Mouse (Mus musculus) brain, embryonic 14.5 days (tissue): ENCODE measurements around the gene Pgs1. TPM values are rescaled to one million over a fixed set of nuclear protein-coding genes. Genes with fewer than 3 reads are reported as not detected.

ENCODE experiments used
- DNase-seq: peaks from one replicate; pipeline ENCODE4 v3.0.0-alpha.2; 2011; ENCODE audit warnings: low read depth
- CTCF ChIP-seq: fragments of 200-500 bp; IDR thresholded peaks from 2 replicates; pipeline ENCODE4 v1.5.1; 2012; ENCODE audit warnings: inconsistent platforms, mild to moderate bottlenecking, moderate library complexity, borderline replicate concordance; ENCODE audit not compliant: insufficient read depth, insufficient read length; ENCODE audit errors: extremely low read depth
- POLR2A ChIP-seq: fragments of 200-500 bp; IDR thresholded peaks from 2 replicates; pipeline ENCODE4 v1.6.1; 2012; ENCODE audit warnings: mild to moderate bottlenecking, inconsistent platforms, borderline replicate concordance; ENCODE audit not compliant: poor library complexity, insufficient read depth, insufficient read length, severe bottlenecking; ENCODE audit errors: extremely low read depth
- polyA plus RNA-seq: library from polyadenylated mRNA; depleted of rRNA; stranded (reverse); fragments of >200 nt; gene quantifications from 2 replicates; pipeline ENCODE4 v1.2.3, GENCODE M21; 2012

Gene Pgs1
- polyA plus RNA-seq, 1 experiment, result 48.5 TPM

- TF ChIP-seq POLR2A (no peak), CTCF (no peak)
- no peak for DNase-seq
Measured at GRCm38 (mm10) chr11:117952174-117952933, 33.7 kb upstream of the Pgs1 start.

- no peak for TF ChIP-seq POLR2A
- TF ChIP-seq CTCF, result no peak
- no peak for DNase-seq
Measured at GRCm38 (mm10) chr11:117954094-117954493, 32.0 kb upstream of the Pgs1 start.

GRCm38 (mm10) chr11:117954819-117955218 lies 31.3 kb upstream of the Pgs1 start:
- no peak for TF ChIP-seq POLR2A
- no peak for TF ChIP-seq CTCF
- DNase-seq, result no peak

GRCm38 (mm10) chr11:117955621-117956020 lies 30.5 kb upstream of the Pgs1 start:
- no peak for TF ChIP-seq CTCF
- no peak for TF ChIP-seq POLR2A
- no peak for DNase-seq

- no peak for TF ChIP-seq POLR2A
- TF ChIP-seq CTCF, result no peak
- no peak for DNase-seq
Measured at GRCm38 (mm10) chr11:117958197-117958596, 27.9 kb upstream of the Pgs1 start.

GRCm38 (mm10) chr11:117959166-117959565 lies 26.9 kb upstream of the Pgs1 start:
- DNase-seq, result no peak
- no peak for TF ChIP-seq CTCF
- no peak for TF ChIP-seq POLR2A

GRCm38 (mm10) chr11:117959741-117960381 lies 26.2 kb upstream of the Pgs1 start:
- no peak for DNase-seq
- TF ChIP-seq POLR2A (no peak), CTCF (no peak)

- TF ChIP-seq POLR2A, result no peak
- TF ChIP-seq CTCF, result no peak
- no peak for DNase-seq
Measured at GRCm38 (mm10) chr11:117960601-117961000, 25.5 kb upstream of the Pgs1 start.

GRCm38 (mm10) chr11:117962228-117963067 lies 23.6 kb upstream of the Pgs1 start:
- no peak for DNase-seq
- TF ChIP-seq POLR2A (no peak), CTCF (no peak)

GRCm38 (mm10) chr11:117963091-117963793 lies 22.9 kb upstream of the Pgs1 start:
- peak; percentile 97 for DNase-seq
- no peak for TF ChIP-seq CTCF
- TF ChIP-seq POLR2A, result no peak

GRCm38 (mm10) chr11:117963872-117964271 lies 22.2 kb upstream of the Pgs1 start:
- TF ChIP-seq CTCF (no peak), POLR2A (no peak)
- peak; percentile 45 for DNase-seq

GRCm38 (mm10) chr11:117964294-117964693 lies 21.8 kb upstream of the Pgs1 start:
- DNase-seq, result no peak
- TF ChIP-seq CTCF, result no peak
- TF ChIP-seq POLR2A, result no peak
